Mouse (Mus musculus) stomach, embryonic 15.5 days (tissue): Measurements from ENCODE around the gene 4930524B15Rik. TPM values are rescaled to one million over a fixed set of nuclear protein-coding genes. Genes with fewer than 3 reads are reported as not detected.
"Not testable (repeated sequence)": the region's sequence is repeated elsewhere in the genome, so short reads cannot be mapped to it uniquely, and the experiment has no call there.

Experiments
- ATAC-seq: fragments of 200-750 bp; cut with Nextera tagmentation; 2 replicates; pipeline ENCODE4 v1.8.0; 2017; ENCODE audit warnings: low read depth, moderate number of reproducible peaks, moderate TSS enrichment; ENCODE audit not compliant: insufficient read depth, low FRiP score
- H3K27ac ChIP-seq: fragments of 300-500 bp; sonication (generic); 2 replicates; pipeline ENCODE4 v1.5.1; 2015; ENCODE audit warnings: mild to moderate bottlenecking, inconsistent platforms
- H3K27me3 ChIP-seq: fragments of 300-500 bp; sonication (generic); replicated peaks from 2 replicates; pipeline ENCODE4 v1.6.1; 2015; ENCODE audit warnings: inconsistent platforms
- H3K36me3 ChIP-seq: fragments of 300-500 bp; sonication (generic); 2 replicates; pipeline ENCODE4 v1.6.1; 2015; ENCODE audit warnings: inconsistent platforms
- H3K4me1 ChIP-seq: fragments of 300-500 bp; sonication (generic); 2 replicates; pipeline ENCODE4 v1.6.1; 2015; ENCODE audit warnings: inconsistent platforms
- H3K4me2 ChIP-seq: fragments of 300-500 bp; sonication (generic); 2 replicates; pipeline ENCODE4 v1.6.1; 2015; ENCODE audit warnings: mild to moderate bottlenecking, inconsistent platforms
- H3K4me3 ChIP-seq: fragments of 300-500 bp; sonication (generic); replicated peaks from 2 replicates; pipeline ENCODE4 v1.5.1; 2015; ENCODE audit warnings: inconsistent platforms
- H3K9ac ChIP-seq: fragments of 300-500 bp; sonication (generic); 2 replicates; pipeline ENCODE4 v1.6.1; 2015; ENCODE audit warnings: inconsistent platforms
- H3K9me3 ChIP-seq: fragments of 300-500 bp; sonication (generic); 2 replicates; pipeline ENCODE4 v1.6.1; 2016; ENCODE audit warnings: inconsistent platforms
- WGBS: fragments of 180-500 bp; shearing (Covaris S2); methylation state at CpG from one replicate; pipeline ENCODE4 v1.1.7; 2015; 5-methylcytosine and 5-hydroxymethylcytosine counted together
- polyA plus RNA-seq: library from polyadenylated mRNA; unstranded; fragments of >200 nt; fragmentation: Nextera tagmentation; extraction: Ambion mirVana; gene quantifications from 2 replicates; pipeline ENCODE4 v1.2.1, GENCODE M21; 2015

The 4930524B15Rik gene
- polyA plus RNA-seq, 1 experiment from 2014 or later, result not detected

DNA sequence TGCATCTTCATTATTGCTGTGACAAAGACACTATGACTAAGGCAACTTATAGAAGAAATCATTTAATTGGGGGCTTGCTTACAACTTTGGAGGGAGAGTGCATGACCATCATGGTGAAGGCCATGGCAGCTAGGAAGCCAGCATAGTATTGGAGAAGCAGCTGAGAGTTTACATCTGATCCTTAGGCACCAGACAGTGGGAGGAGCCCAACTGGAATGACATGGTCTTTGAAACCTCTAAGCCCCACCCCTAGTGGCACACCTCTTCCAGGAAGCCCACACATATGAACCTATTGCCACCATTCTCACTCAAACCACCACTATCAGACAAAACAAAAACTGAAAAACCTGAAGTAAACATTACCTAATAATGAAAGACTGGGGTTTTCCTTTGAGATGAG, 5.3 kb upstream of the 4930524B15Rik start:
- no peak overlapping the region for H3K9ac ChIP-seq
- no peak for ATAC-seq
- no peak overlapping the region for H3K4me2 ChIP-seq
- no peaks in the 10 kb centered on the region for H3K36me3 ChIP-seq
- no peaks in the 10 kb centered on the region for H3K27me3 ChIP-seq
- no peak overlapping the region for H3K27ac ChIP-seq
- no peaks in the 10 kb centered on the region for H3K4me1 ChIP-seq
- H3K4me3 ChIP-seq, result no peak overlapping the region
- no peaks in the 10 kb centered on the region for H3K9me3 ChIP-seq

GRCm38 (mm10) chr11:31963993-31964392, 1.4 kb upstream of the 4930524B15Rik start:
- no peaks in the 10 kb centered on the region for H3K9me3 ChIP-seq

GRCm38 (mm10) chr11:31974132-31974531, 8.7 kb downstream of the 4930524B15Rik start:
- Histone ChIP-seq H3K9ac (no peak overlapping the region), H3K27ac (no peak overlapping the region), H3K4me3 (no peak overlapping the region), H3K4me2 (no peak overlapping the region), H3K27me3 (no peaks in the 10 kb centered on the region), H3K4me1 (no peaks in the 10 kb centered on the region), H3K9me3 (no peaks in the 10 kb centered on the region), H3K36me3 (no peaks in the 10 kb centered on the region)
- 45% methylated on average over 4 of the region's 4 CpGs for WGBS
- ATAC-seq, result no peak

More at GRCm38 (mm10) chr11:31963993-31964392, 1.4 kb upstream of the 4930524B15Rik start:
- Histone ChIP-seq H3K9ac (no peak overlapping the region), H3K27me3 (no peaks in the 10 kb centered on the region), H3K27ac (no peak overlapping the region), H3K4me2 (no peak overlapping the region), H3K4me1 (peaks cover 5% of the 10 kb centered on the region), H3K4me3 (no peak overlapping the region), H3K36me3 (no peaks in the 10 kb centered on the region)
- 94% methylated on average over 1 of the region's 1 CpGs for WGBS
- ATAC-seq, result no peak

GRCm38 (mm10) chr11:31974826-31975225, 9.4 kb downstream of the 4930524B15Rik start:
- H3K36me3 ChIP-seq, result no peaks in the 10 kb centered on the region
- 24% methylated on average over 8 of the region's 8 CpGs for WGBS
- no peaks in the 10 kb centered on the region for H3K27me3 ChIP-seq
- H3K4me1 ChIP-seq, result no peaks in the 10 kb centered on the region
- peak; percentile 35; the same call in 1 of the 2 replicates for ATAC-seq
- H3K4me3 ChIP-seq, result no peak overlapping the region
- no peak overlapping the region; the same call in 1 of the 2 replicates for H3K27ac ChIP-seq
- no peak overlapping the region for H3K9ac ChIP-seq
- no peaks in the 10 kb centered on the region for H3K9me3 ChIP-seq
- no peak overlapping the region for H3K4me2 ChIP-seq

GRCm38 (mm10) chr11:31975678-31976077, 10.3 kb downstream of the 4930524B15Rik start:
- no peak overlapping the region for H3K9ac ChIP-seq
- H3K9me3 ChIP-seq, result no peaks in the 10 kb centered on the region
- no peaks in the 10 kb centered on the region for H3K36me3 ChIP-seq
- ATAC-seq, result no peak
- H3K4me1 ChIP-seq, result no peaks in the 10 kb centered on the region
- no peak overlapping the region for H3K4me3 ChIP-seq
- 74% methylated on average over 5 of the region's 5 CpGs for WGBS
- H3K27ac ChIP-seq, result no peak overlapping the region
- H3K27me3 ChIP-seq, result no peaks in the 10 kb centered on the region
- no peak overlapping the region for H3K4me2 ChIP-seq

DNA sequence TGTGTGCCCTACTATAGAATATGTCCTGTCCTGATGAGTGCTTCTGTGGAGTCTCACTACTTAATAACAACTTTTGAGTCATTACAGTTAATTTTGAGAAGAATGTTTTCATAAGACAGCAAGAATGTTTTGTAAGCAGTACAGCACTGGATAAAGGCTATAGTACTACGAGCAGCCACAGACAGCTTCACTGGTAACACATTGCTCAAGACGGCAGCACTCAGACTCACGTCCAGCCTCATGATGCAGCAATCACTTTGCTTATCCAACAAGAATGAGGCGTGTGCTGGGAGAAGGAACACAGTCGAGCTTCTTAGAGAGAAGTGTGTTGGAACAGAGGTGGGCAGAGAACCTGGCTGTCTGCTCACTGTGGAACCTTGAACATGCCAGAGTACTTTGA, 10.7 kb downstream of the 4930524B15Rik start:
- Histone ChIP-seq H3K36me3 (no peaks in the 10 kb centered on the region), H3K9me3 (no peaks in the 10 kb centered on the region), H3K4me2 (no peak overlapping the region), H3K4me1 (no peaks in the 10 kb centered on the region), H3K27ac (no peak overlapping the region), H3K27me3 (no peaks in the 10 kb centered on the region), H3K9ac (no peak overlapping the region), H3K4me3 (no peak overlapping the region)
- WGBS, result 61% methylated on average over 5 of the region's 5 CpGs
- no peak for ATAC-seq

GRCm38 (mm10) chr11:31980089-31980488, 14.7 kb downstream of the 4930524B15Rik start:
- H3K9me3 ChIP-seq, ATAC-seq, H3K4me2 ChIP-seq, H3K4me3 ChIP-seq, H3K4me1 ChIP-seq, H3K9ac ChIP-seq, H3K27ac ChIP-seq, H3K27me3 ChIP-seq, H3K36me3 ChIP-seq: not testable (repeated sequence)
- WGBS, result 92% methylated on average over 5 of the region's 5 CpGs

DNA sequence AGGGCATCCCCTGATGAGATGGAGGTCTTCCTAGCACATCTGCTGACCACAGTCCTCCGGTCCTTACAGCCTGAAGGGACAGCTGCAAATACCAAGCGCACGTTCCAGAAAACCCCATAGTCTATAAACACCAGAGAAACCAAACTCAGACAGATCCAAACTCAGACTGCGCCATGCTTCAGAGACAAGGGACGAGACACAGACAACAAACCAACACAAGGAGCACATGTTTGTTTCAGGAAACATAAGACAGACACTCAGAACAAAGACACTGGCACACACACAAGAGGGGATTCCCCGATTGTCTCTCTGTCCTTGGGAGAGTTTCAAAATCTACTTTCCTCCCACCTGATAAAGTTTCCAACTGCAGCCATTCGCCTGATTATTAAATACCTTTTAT, 16.4 kb downstream of the 4930524B15Rik start:
- Histone ChIP-seq H3K4me3 (no peak overlapping the region), H3K27me3 (no peaks in the 10 kb centered on the region), H3K27ac (no peak overlapping the region), H3K4me1 (no peaks in the 10 kb centered on the region), H3K4me2 (no peak overlapping the region), H3K9me3 (no peaks in the 10 kb centered on the region), H3K36me3 (no peaks in the 10 kb centered on the region), H3K9ac (no peak overlapping the region)
- 87% methylated on average over 7 of the region's 7 CpGs for WGBS
- ATAC-seq, result no peak

DNA sequence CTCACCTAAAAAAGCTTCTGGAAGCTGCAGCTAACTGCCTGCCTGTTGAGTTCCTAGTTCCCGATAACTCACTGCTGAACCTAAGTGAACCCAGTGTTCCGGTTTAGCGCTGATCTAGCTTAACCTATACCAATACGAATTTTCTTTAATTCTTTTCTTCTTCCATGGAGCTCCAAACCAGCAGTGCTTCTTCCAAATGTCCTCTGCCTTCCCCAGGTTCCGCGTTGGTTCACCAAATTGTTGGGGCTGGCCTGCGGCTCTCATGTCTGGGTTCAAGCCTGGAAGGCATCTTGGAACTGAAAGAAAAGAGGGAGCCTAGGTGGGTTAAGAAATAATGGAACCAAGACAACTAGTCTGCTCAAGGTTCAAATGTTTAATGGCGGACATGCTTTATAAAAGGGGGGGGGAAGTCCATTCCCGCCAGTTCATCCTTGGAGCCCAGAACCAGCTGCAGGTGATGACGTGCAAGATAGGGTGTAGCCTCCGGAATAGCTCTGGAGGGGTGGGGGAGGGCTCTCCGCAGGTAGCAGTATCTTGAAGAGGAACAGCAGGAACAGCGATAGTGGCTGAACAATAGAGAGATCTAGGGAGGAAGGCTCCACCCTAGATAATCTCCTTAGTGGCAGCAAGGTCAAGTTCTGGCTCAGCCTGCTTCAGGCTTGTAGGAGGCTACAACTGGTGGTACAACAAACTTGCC, 17.0 kb downstream of the 4930524B15Rik start:
- 83% methylated on average over 13 of the region's 13 CpGs for WGBS
- not testable (repeated sequence) for H3K9me3 ChIP-seq, H3K27me3 ChIP-seq, H3K4me3 ChIP-seq, H3K9ac ChIP-seq, H3K36me3 ChIP-seq, H3K4me1 ChIP-seq, H3K4me2 ChIP-seq, H3K27ac ChIP-seq, ATAC-seq

DNA sequence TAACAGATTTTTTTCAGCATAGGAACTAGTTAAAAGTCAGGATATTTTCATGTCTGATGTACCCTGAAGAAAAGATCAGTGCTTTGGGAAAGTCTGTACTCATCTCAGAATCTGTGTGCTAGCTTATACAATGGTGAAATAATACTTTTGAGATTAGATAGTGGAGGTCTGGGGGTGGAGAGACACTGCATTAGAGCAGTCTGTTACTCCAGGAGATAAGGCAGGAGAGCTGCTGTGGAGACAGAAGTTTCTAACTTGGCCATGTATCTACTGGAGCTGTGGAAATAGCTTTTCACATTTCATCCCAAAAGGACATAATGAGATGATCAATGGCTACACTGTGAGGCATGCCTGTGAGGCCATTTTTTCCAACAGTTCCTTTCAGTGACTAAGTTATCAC, 17.9 kb downstream of the 4930524B15Rik start:
- Histone ChIP-seq H3K4me1 (no peaks in the 10 kb centered on the region), H3K36me3 (no peaks in the 10 kb centered on the region), H3K9ac (no peak overlapping the region), H3K4me2 (no peak overlapping the region), H3K27me3 (no peaks in the 10 kb centered on the region), H3K9me3 (no peaks in the 10 kb centered on the region), H3K27ac (no peak overlapping the region), H3K4me3 (no peak overlapping the region)
- ATAC-seq, result no peak

DNA sequence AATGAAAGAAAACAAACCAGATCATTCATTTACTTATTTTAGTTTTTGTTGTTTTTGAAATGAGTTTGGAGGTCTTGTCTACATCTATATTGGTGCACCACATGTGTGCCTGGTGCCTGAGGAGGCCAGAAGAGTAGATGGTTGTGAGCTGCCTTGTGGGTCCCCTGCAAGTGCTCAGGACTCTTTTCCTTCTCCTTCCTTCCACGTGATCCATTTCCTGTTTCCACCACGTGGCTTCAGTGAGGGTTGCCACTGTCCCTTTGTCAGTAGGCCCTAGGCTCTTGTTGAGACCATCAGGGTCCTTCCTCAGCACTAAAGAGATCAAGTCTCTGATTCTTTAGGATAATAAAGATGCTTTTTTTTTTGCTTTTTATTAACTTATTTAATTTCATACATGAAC, 19.4 kb downstream of the 4930524B15Rik start:
- Histone ChIP-seq H3K9ac (no peak overlapping the region), H3K36me3 (no peaks in the 10 kb centered on the region), H3K9me3 (no peaks in the 10 kb centered on the region), H3K4me3 (no peak overlapping the region), H3K27me3 (no peaks in the 10 kb centered on the region), H3K4me1 (no peaks in the 10 kb centered on the region), H3K4me2 (no peak overlapping the region), H3K27ac (no peak overlapping the region)
- 54% methylated on average over 2 of the region's 2 CpGs for WGBS
- ATAC-seq, result no peak

DNA sequence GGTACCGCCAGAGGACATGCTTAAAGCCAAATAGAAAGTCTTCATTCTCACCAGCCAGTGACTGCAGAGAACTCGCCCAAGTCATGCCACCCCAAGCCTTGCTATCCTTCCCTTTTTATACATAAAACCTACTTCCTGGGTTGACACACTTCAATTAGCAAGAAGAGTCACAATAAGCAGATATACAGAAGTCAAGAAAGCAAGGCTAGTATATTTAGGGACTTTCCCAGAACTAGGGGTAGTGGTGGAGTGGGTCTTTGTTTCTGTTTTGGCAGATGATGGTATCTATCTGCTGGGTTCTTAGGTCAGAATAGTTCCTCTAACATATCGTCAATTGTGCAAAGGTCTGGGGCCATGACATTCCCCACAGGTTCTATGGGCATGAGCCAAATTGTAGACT, 27.1 kb downstream of the 4930524B15Rik start:
- Histone ChIP-seq H3K9me3 (no peaks in the 10 kb centered on the region), H3K9ac (no peak overlapping the region), H3K4me2 (no peak overlapping the region), H3K36me3 (no peaks in the 10 kb centered on the region), H3K4me1 (no peaks in the 10 kb centered on the region), H3K27me3 (no peaks in the 10 kb centered on the region), H3K4me3 (no peak overlapping the region), H3K27ac (no peak overlapping the region)
- no peak for ATAC-seq
- WGBS, result 82% methylated on average over 3 of the region's 3 CpGs

- H3K9ac ChIP-seq, result no peak overlapping the region
- no peaks in the 10 kb centered on the region for H3K36me3 ChIP-seq
- peaks cover 9% of the 10 kb centered on the region; the same call in 1 of the 2 replicates for H3K4me1 ChIP-seq
- no peak overlapping the region for H3K27ac ChIP-seq
- ATAC-seq, result no peak
- H3K4me3 ChIP-seq, result no peak overlapping the region
- no peaks in the 10 kb centered on the region for H3K9me3 ChIP-seq
- H3K4me2 ChIP-seq, result no peak overlapping the region
- WGBS, result 28% methylated on average over 2 of the region's 2 CpGs
- no peaks in the 10 kb centered on the region for H3K27me3 ChIP-seq
Measured at GRCm38 (mm10) chr11:31999716-32000115, 34.3 kb downstream of the 4930524B15Rik start.
